Mouse (Mus musculus) cortical plate, adult 2 months (tissue): ENCODE results near the gene Smarcc1.

Experiments
- CTCF ChIP-seq: fragments of 200-500 bp; IDR thresholded peaks from 2 replicates; pipeline ENCODE4 v1.5.1; 2011; ENCODE audit warnings: mild to moderate bottlenecking, control low read depth, low read length; ENCODE audit not compliant: insufficient read depth; ENCODE audit errors: extremely low read depth
- POLR2A ChIP-seq: fragments of 200-500 bp; IDR thresholded peaks from 2 replicates; pipeline ENCODE4 v1.6.1; 2011; ENCODE audit warnings: mild to moderate bottlenecking, low read length, control low read depth; ENCODE audit not compliant: insufficient read depth; ENCODE audit errors: extremely low read depth

GRCm38 (mm10) chr9:110071843-110072242, 45.7 kb upstream of the Smarcc1 start:
- TF ChIP-seq CTCF (peak; percentile 90), POLR2A (no peak)
